Mouse (Mus musculus): ENCODE measurements around the gene Cabp2.
"Not testable (repeated sequence)": the region's sequence is repeated elsewhere in the genome, so short reads cannot be mapped to it uniquely, and the experiment has no call there.

The Cabp2 gene

GRCm38 (mm10) chr19:4102049-4102448, 20.7 kb downstream of the Cabp2 start:
- no peak for DNase-seq (ENCODE audit: low spot score in 2 of 2)

- DNase-seq (ENCODE audit: low spot score in 2 of 2), result no peak
Observed at GRCm38 (mm10) chr19:4102626-4103025, 21.2 kb downstream of the Cabp2 start.

GRCm38 (mm10) chr19:4103294-4103693, 21.9 kb downstream of the Cabp2 start:
- DNase-seq (ENCODE audit: low spot score in 2 of 2), result no peak

- DNase-seq (ENCODE audit: low spot score in 2 of 2), result no peak
Observed at GRCm38 (mm10) chr19:4103792-4104191, 22.4 kb downstream of the Cabp2 start.

DNA sequence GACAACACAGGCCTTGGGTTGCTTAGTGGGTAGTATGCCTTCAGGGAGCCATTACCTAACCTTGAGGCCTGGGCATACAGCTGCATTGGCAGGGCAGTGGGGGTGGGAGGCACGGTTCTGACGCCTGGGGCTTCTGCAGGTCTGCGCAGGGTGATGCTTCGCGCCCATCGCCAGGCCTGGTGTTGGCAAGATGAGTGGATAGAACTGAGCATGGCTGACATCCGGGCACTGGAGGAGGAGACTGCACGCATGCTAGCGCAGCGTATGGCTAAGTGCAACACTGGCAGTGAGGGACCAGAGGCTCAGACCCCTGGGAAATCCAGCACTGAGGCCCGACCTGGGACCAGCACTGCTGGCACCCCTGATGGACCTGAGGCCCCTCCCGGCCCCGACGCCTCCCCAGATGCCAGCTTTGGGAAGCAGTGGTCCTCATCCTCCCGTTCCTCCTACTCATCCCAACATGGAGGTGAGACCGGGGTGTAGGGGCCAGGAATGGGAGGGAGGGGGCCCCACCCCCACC, 23.4 kb downstream of the Cabp2 start:
- DNase-seq (ENCODE audit: low spot score in 2 of 2), result no peak

GRCm38 (mm10) chr19:4106654-4107053, 25.3 kb downstream of the Cabp2 start:
- no peak for DNase-seq (ENCODE audit: low spot score in 2 of 2)

DNA sequence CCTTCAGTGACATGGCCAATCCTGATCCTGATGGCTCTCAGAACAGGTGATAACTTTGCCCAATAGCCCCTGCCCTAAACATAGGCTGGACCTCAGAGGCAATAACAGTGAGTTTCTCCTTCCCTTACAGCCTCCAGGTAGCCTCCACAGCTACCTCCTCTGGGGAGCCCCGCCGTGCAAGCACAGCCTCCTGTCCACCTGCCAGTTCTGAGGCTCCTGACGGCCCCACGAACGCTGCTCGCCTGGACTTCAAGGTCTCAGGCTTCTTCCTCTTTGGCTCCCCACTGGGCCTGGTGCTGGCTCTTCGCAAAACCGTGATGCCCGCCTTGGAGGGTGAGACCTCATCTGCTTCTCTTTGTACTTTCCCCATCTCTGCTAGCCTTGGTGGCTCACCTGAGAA, 27.2 kb downstream of the Cabp2 start:
- no peak for DNase-seq (ENCODE audit: low spot score in 2 of 2)

- no peak for DNase-seq (ENCODE audit: low spot score in 2 of 2)
Observed at GRCm38 (mm10) chr19:4112063-4112960, 30.9 kb downstream of the Cabp2 start.

GRCm38 (mm10) chr19:4113186-4113805, 31.9 kb downstream of the Cabp2 start:
- peak; percentile 81 to 86 for DNase-seq (ENCODE audit: low spot score in 2 of 2)

GRCm38 (mm10) chr19:4113806-4114230, 32.4 kb downstream of the Cabp2 start:
- no peak for DNase-seq (ENCODE audit: low spot score in 2 of 2)

GRCm38 (mm10) chr19:4114551-4114950, 33.2 kb downstream of the Cabp2 start:
- no peak for DNase-seq (ENCODE audit: low spot score in 2 of 2)

DNA sequence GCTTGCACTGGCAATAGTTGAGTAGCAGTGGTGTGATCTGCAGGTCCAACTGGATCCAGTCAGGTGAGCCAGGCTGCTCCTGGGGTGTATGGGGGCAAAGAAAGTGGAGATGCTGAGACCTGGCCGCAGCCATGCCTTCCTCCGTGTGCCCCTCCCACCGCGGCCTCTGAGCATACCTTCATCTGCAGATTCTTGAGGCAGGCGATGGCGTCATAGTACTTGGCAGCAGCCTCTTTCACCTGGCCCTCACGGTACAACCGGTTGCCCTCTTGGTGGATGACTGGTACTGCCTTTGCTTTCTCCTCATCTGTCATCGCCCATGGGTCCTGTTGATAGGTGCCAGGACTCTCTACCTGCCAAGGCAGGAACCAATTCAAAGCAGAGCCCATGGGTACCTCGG, 33.8 kb downstream of the Cabp2 start:
- no peak for DNase-seq (ENCODE audit: low spot score in 2 of 2)

DNA sequence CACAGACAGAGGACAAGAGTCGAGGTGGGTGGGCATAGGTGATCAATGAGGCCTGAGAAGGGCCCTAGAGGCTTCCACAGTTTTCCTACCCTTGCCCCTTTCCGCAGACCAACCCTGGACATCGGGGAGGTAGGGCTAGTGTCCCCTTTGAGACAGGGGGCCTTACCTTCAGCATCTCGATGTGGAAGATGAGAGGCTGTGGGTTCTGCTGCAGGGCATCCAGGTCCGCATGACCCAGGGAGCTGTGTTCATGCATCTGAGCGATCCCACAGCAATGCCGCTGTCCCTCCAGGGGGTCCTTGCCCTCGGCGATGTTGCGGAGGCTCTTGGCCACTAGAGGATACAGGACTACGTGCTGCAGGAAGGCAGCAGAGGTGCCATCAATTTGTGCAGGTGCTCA, 34.4 kb downstream of the Cabp2 start:
- no peak for DNase-seq (ENCODE audit: low spot score in 2 of 2)

DNA sequence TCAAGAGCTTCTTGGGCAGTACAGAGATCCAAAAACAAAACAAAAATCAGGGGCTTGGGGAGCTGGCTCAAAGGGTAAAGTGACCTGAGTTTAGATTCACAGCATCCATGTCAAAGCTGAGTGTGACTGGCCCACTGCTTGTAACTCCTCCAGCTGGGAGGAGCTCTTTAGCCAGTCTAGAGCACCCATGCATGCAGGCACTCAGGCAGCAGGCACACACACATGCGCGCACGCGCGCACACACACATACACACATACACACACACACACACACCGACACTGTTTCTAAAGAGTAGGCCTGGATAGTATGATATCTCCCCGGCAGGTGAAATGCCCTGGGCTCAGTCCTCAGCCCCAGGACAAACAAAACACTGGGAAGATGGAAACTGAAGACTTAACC, 35.6 kb downstream of the Cabp2 start:
- DNase-seq (ENCODE audit: low spot score in 2 of 2), result no peak

DNA sequence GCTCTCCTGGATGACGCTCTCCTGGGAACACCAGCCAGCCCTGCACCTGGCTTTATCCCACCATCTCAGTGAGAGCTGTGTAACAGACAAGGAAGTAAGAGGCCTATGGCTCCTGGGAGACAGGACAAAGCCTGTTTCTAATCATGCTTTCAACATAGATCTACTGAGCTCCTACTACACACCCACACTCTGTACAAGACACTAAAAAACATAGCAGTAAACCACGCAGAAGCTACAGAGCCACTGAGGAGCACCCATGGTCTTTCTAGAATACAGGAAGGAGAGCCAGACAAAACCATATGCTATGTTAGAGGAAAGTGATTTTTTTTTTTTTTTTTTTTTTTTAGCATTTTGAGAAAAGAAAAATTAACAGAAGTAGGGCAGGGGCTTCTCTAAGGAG, 37.0 kb downstream of the Cabp2 start:
- no peak for DNase-seq (ENCODE audit: low spot score in 2 of 2)

- no peak for DNase-seq (ENCODE audit: low spot score in 2 of 2)
Observed at GRCm38 (mm10) chr19:4119716-4120487, 38.5 kb downstream of the Cabp2 start.

- DNase-seq (ENCODE audit: low spot score in 2 of 2), result no peak
Observed at GRCm38 (mm10) chr19:4120496-4120895, 39.1 kb downstream of the Cabp2 start.

- peak; percentile 98 for DNase-seq (ENCODE audit: low spot score in 2 of 2)
Observed at GRCm38 (mm10) chr19:4121097-4121805, 39.9 kb downstream of the Cabp2 start.

- DNase-seq (ENCODE audit: low spot score in 2 of 2), result not testable (repeated sequence)
Observed at GRCm38 (mm10) chr19:4121896-4122295, 40.5 kb downstream of the Cabp2 start.

DNA sequence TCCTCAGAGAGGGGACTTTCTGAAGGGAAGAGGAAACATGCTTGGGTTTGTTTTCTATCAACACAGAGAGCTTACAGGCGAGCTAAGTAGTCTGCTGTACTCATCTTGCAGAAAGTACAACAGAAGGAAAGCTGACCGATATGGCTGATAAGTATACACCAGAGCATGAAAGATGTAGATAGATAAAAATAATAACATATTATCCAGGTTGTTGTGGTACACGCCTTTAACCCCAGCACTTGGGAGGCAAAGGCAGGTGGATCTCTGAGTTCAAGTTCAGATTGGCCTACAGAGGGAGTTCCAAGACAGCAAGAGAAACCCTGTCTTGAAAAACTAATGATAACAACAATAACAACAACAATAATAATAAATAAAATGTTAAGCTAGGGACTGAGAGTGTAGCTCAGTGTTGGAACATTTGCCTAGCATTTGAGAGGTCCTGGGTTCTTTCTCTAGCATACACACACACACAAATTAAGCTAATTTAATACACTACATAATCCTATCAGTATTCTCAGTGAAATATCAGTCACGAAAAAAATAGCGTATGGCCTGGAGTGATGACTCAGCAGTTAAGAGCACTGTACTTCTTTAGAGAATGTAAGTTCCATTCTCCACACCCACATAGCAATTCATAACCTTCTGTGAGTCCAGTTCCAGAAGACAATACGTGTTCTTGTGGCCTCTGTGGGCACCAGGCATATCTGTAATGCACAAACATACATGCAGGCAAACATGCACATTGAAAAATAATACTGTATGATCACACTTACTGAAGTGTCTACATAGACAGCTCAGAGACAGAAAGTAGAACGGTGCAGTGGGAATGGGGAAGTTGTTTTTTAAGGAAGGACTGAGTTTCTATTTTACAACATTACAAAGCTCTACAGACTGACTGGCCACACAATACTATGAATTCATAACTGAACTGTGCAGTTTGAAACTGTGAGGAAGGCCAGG, 41.3 kb downstream of the Cabp2 start:
- no peak for DNase-seq (ENCODE audit: low spot score in 2 of 2)
